Mouse (Mus musculus) brain, embryonic 14.5 days (tissue): Measurements from ENCODE around the gene Eps15l1. TPM values are rescaled to one million over a fixed set of nuclear protein-coding genes. Genes with fewer than 3 reads are reported as not detected.

Experiments
- DNase-seq: peaks from one replicate; pipeline ENCODE4 v3.0.0-alpha.2; 2011; ENCODE audit warnings: low read depth
- CTCF ChIP-seq: fragments of 200-500 bp; IDR thresholded peaks from 2 replicates; pipeline ENCODE4 v1.5.1; 2012; ENCODE audit warnings: inconsistent platforms, mild to moderate bottlenecking, moderate library complexity, borderline replicate concordance; ENCODE audit not compliant: insufficient read depth, insufficient read length; ENCODE audit errors: extremely low read depth
- POLR2A ChIP-seq: fragments of 200-500 bp; IDR thresholded peaks from 2 replicates; pipeline ENCODE4 v1.6.1; 2012; ENCODE audit warnings: mild to moderate bottlenecking, inconsistent platforms, borderline replicate concordance; ENCODE audit not compliant: poor library complexity, insufficient read depth, insufficient read length, severe bottlenecking; ENCODE audit errors: extremely low read depth
- polyA plus RNA-seq: library from polyadenylated mRNA; depleted of rRNA; stranded (reverse); fragments of >200 nt; gene quantifications from 2 replicates; pipeline ENCODE4 v1.2.3, GENCODE M21; 2012; rRNA removed

Eps15l1 gene
- polyA plus RNA-seq, 1 experiment: 102 TPM

DNA sequence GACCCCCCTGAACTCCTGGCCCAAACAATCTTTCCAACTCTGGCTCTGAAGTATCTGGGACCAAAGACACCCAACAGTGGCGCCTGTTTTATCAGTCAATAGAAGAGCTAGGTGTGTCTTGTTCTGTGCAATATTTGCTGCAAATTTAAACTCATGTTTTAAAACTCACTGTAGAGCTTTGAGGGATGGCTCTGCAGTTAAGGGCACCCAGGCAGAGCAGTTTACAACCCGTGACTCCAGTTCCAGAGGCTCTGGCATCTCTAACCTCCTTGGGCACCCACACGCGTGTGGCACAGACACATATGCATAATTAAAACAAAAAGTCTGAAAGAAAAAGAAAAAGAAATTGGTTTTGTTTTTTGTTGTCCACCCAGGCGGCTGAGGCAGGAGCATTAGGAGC is 119.8 kb downstream of the Eps15l1 start:
- DNase-seq: no peak
- TF ChIP-seq POLR2A (no peak), CTCF (no peak)

DNA sequence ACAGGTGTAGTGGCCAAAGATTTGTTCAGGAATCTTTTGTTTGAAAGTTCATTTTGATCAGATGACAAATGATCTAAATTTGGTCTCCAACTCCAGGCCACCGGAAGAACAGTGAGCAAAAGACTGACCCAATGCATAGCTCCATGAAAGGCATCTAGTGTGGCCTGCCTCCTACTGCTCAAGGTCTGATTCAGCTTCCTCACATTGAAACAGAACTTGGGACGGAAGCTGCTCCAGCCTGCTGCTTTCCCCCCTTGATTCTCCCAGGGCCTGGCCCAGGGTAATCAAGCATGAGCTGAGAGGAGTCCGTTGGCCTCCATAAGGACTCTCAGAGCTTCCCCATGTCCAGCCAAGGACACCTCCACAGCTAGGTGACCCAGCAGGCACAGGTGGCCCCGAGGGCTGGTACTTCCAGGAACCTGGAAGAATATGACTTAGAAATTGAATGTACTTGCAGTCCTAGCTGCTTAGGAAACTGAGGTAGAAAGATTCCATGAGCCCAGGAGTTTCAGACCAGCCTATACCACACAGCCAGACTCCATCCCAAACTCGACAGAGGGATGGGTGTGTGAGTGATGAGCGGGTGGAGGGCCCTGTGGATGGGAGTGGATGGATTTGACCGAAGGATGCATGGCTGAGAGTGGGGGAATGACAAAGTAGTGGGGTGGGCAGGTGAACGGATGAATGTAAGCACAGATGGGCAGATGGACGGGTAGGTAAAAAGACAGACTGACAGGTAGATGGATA is 120.4 kb downstream of the Eps15l1 start:
- no peak for DNase-seq
- no peak for TF ChIP-seq POLR2A
- no peak for TF ChIP-seq CTCF

GRCm38 (mm10) chr8:72298928-72299327 is 122.3 kb downstream of the Eps15l1 start:
- TF ChIP-seq CTCF (no peak), POLR2A (no peak)
- no peak for DNase-seq

DNA sequence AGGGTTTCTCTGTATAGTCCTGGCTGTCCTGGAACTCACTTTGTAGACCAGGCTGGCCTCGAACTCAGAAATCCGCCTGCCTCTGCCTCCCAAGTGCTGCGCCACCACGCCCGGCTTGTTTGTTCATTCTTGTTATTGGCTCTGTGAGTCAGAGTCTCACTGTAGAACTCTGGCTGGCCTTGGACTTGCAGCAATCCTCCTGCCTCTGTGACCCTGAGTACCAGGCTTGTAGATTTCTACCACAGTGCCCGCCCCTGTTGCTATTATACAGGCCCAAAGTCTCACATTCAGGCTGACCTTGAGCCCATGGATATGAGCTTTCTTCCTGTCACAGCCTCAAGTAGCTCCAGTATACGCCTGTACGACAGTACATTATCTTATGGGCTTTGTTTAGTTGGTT is 124.7 kb downstream of the Eps15l1 start:
- DNase-seq: no peak
- TF ChIP-seq CTCF (no peak), POLR2A (no peak)

DNA sequence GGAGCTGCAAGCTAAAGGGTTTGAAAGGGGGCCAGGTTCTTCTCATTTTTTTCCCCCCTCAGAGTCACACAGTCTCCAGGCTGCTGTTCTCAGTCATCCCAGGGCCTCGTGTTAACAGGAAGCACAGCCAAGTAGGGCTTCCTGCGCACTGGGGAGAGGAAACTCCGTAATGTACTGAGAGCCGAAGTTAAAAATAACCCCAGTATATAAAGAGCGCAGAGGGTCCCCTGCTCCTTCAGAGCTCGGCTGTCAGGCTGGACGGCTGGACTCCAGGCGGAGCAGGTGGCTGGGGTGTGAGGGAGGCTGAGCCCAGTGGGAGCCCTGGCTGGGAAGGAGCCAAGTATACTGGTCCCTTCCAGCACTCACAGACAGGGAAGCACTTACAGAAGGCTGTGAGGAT is 125.6 kb downstream of the Eps15l1 start:
- peak; percentile 66 for DNase-seq
- TF ChIP-seq POLR2A (no peak), CTCF (no peak)

GRCm38 (mm10) chr8:72295125-72295524 is 126.1 kb downstream of the Eps15l1 start:
- TF ChIP-seq CTCF (no peak), POLR2A (no peak)
- no peak for DNase-seq

DNA sequence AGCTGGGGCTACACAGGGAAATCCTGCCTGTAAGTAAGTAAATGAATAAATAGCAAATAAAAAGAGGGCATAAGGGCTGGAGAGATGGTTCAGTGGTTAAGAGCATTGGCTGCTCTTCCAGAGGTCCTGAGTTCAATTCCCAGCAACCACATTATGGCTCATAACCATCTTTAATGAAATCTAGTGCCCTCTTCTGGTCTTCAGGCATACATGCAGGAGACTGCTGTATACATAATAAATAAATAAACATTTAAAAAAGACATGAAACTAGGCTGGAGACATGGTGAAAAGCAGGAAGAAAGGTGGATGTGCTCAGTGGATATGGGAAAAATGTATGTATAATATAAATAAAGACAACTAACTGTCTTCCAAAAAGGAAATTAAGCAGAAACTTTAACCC is 128.0 kb downstream of the Eps15l1 start:
- TF ChIP-seq CTCF (no peak), POLR2A (no peak)
- no peak for DNase-seq

DNA sequence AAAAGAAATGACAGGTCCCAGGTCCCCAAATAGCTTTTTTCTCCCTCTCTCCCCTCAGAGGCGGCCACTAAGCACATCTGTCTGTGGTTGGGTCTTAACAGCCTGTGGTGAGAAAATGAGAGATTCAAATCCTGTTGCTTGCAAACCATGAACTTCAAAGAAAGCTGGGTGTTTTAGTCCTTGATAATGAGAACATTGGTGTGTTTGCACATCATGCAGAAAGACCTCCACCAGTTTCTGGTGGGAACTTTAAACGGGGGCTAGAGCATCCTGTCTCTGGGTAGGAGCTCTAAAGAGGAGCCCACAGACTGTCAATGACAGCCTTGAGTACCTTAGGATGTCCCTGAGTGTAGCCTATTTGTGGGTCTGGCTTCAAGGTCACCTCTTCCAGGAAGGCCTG is 130.2 kb downstream of the Eps15l1 start:
- no peak for DNase-seq
- TF ChIP-seq POLR2A: no peak
- no peak for TF ChIP-seq CTCF

Other genes with a start within 250 kb of the Eps15l1 start
- gene Hsh2d, start 231.8 kb downstream of the Eps15l1 start, polyA plus RNA-seq: 0.09 and 0.14 TPM in 2 replicates
- not detected in 2 replicates for gene Cib3, start 208.6 kb downstream of the Eps15l1 start, polyA plus RNA-seq
- not detected in 2 replicates for gene Gm11034, start 207.8 kb downstream of the Eps15l1 start, polyA plus RNA-seq
- gene Fam32a, start 201.7 kb downstream of the Eps15l1 start, polyA plus RNA-seq: 89.1 and 103 TPM in 2 replicates
- gene Ap1m1, start 181.4 kb downstream of the Eps15l1 start, polyA plus RNA-seq: 242 and 254 TPM in 2 replicates
- gene Gm10282, start 116.2 kb downstream of the Eps15l1 start, polyA plus RNA-seq: 11.5 and 14.3 TPM in 2 replicates
- gene Klf2, start 102.4 kb downstream of the Eps15l1 start, polyA plus RNA-seq: 8.0 and 11.0 TPM in 2 replicates
- gene Calr3, start 22.4 kb upstream of the Eps15l1 start, polyA plus RNA-seq: 0.42 and 0.43 TPM in 2 replicates
- 17.3 and 18.7 TPM in 2 replicates for gene 1700030K09Rik, start 22.4 kb upstream of the Eps15l1 start, polyA plus RNA-seq
- 68.3 and 85.0 TPM in 2 replicates for gene Cherp, start 53.8 kb upstream of the Eps15l1 start, polyA plus RNA-seq
- 41.3 and 43.8 TPM in 2 replicates for gene Slc35e1, start 71.2 kb upstream of the Eps15l1 start, polyA plus RNA-seq
- 16.5 and 18.6 TPM in 2 replicates for gene Med26, start 126.8 kb upstream of the Eps15l1 start, polyA plus RNA-seq
- 82.4 and 87.4 TPM in 2 replicates for gene Smim7, start 149.6 kb upstream of the Eps15l1 start, polyA plus RNA-seq
- gene Tmem38a, start 150.6 kb upstream of the Eps15l1 start, polyA plus RNA-seq: 28.9 and 32.6 TPM in 2 replicates
- gene Nwd1, start 225.3 kb upstream of the Eps15l1 start, polyA plus RNA-seq: 1.7 and 4.4 TPM in 2 replicates